Mouse (Mus musculus): ENCODE measurements around the gene Gpr146. TPM values are rescaled to one million over a fixed set of nuclear protein-coding genes. Genes with fewer than 3 reads are reported as not detected.

Gpr146 gene
- polyA plus RNA-seq, 1 experiment from 2014 or later: 13.4 TPM

- WGBS: 62% methylated on average over 12 of the region's 12 CpGs
- Histone ChIP-seq H3K4me2 (no peak overlapping the region), H3K36me3 (ENCODE audit: control insufficient read depth, insufficient read depth, low read length) (no peaks in the 10 kb centered on the region), H3K9me3 (ENCODE audit: control insufficient read depth, low read length) (no peaks in the 10 kb centered on the region), H3K4me3 (ENCODE audit: low read depth, low read length) (no peak overlapping the region), H3K27me3 (replicated peaks; ENCODE audit: control insufficient read depth, insufficient read depth, low read length) (no peaks in the 10 kb centered on the region), H3K9ac (ENCODE audit: low read depth, low read length) (no peak overlapping the region), H3K27ac (ENCODE audit: low read depth, low read length) (no peak overlapping the region), H3K4me1 (replicated peaks; ENCODE audit: control insufficient read depth, insufficient read depth, low read length) (peaks cover 5% of the 10 kb centered on the region)
- DNase-seq (ENCODE audit: low spot score) (no peak), ATAC-seq (replicated peaks; ENCODE audit: low FRiP score) (no peak)
Observed at GRCm38 (mm10) chr5:139429818-139430341, 52.4 kb downstream of the Gpr146 start.

- H3K27ac ChIP-seq (ENCODE audit: low read depth, low read length): no peak overlapping the region
- no peak overlapping the region for H3K4me3 ChIP-seq (ENCODE audit: low read depth, low read length)
- DNase-seq (ENCODE audit: low spot score): no peak
- no peaks in the 10 kb centered on the region for H3K27me3 ChIP-seq (replicated peaks; ENCODE audit: control insufficient read depth, insufficient read depth, low read length)
- no peaks in the 10 kb centered on the region for H3K36me3 ChIP-seq (ENCODE audit: control insufficient read depth, insufficient read depth, low read length)
- no peak for ATAC-seq (replicated peaks; ENCODE audit: low FRiP score)
- H3K4me2 ChIP-seq: no peak overlapping the region
- H3K9ac ChIP-seq (ENCODE audit: low read depth, low read length): no peak overlapping the region
- no peaks in the 10 kb centered on the region for H3K9me3 ChIP-seq (ENCODE audit: control insufficient read depth, low read length)
- WGBS: 82% methylated on average over 6 of the region's 6 CpGs
- H3K4me1 ChIP-seq (replicated peaks; ENCODE audit: control insufficient read depth, insufficient read depth, low read length): peaks cover 5% of the 10 kb centered on the region
Observed at GRCm38 (mm10) chr5:139432333-139432732, 54.8 kb downstream of the Gpr146 start.

GRCm38 (mm10) chr5:139432747-139433508 lies 55.4 kb downstream of the Gpr146 start:
- Histone ChIP-seq H3K4me1 (replicated peaks; ENCODE audit: control insufficient read depth, insufficient read depth, low read length) (peaks cover 5% of the 10 kb centered on the region), H3K27ac (ENCODE audit: low read depth, low read length) (no peak overlapping the region), H3K27me3 (replicated peaks; ENCODE audit: control insufficient read depth, insufficient read depth, low read length) (no peaks in the 10 kb centered on the region), H3K9me3 (ENCODE audit: control insufficient read depth, low read length) (no peaks in the 10 kb centered on the region), H3K36me3 (ENCODE audit: control insufficient read depth, insufficient read depth, low read length) (no peaks in the 10 kb centered on the region), H3K4me2 (no peak overlapping the region), H3K9ac (ENCODE audit: low read depth, low read length) (no peak overlapping the region), H3K4me3 (ENCODE audit: low read depth, low read length) (no peak overlapping the region)
- ATAC-seq (replicated peaks; ENCODE audit: low FRiP score) (no peak), DNase-seq (ENCODE audit: low spot score) (no peak)
- WGBS: 74% methylated on average over 7 of the region's 7 CpGs

GRCm38 (mm10) chr5:139433842-139434568 lies 56.5 kb downstream of the Gpr146 start:
- no peaks in the 10 kb centered on the region for H3K36me3 ChIP-seq (ENCODE audit: control insufficient read depth, insufficient read depth, low read length)
- 72% methylated on average over 9 of the region's 9 CpGs for WGBS
- no peak overlapping the region for H3K27ac ChIP-seq (ENCODE audit: low read depth, low read length)
- no peak for DNase-seq (ENCODE audit: low spot score)
- H3K4me3 ChIP-seq (ENCODE audit: low read depth, low read length): no peak overlapping the region
- H3K4me2 ChIP-seq: no peak overlapping the region
- ATAC-seq (replicated peaks; ENCODE audit: low FRiP score): no peak
- H3K4me1 ChIP-seq (replicated peaks; ENCODE audit: control insufficient read depth, insufficient read depth, low read length): peaks cover 5% of the 10 kb centered on the region
- H3K9me3 ChIP-seq (ENCODE audit: control insufficient read depth, low read length): no peaks in the 10 kb centered on the region
- no peak overlapping the region for H3K9ac ChIP-seq (ENCODE audit: low read depth, low read length)
- no peaks in the 10 kb centered on the region for H3K27me3 ChIP-seq (replicated peaks; ENCODE audit: control insufficient read depth, insufficient read depth, low read length)

GRCm38 (mm10) chr5:139434940-139435339 lies 57.4 kb downstream of the Gpr146 start:
- H3K9ac ChIP-seq (ENCODE audit: low read depth, low read length): no peak overlapping the region
- H3K4me2 ChIP-seq: no peak overlapping the region
- no peak overlapping the region for H3K4me3 ChIP-seq (ENCODE audit: low read depth, low read length)
- 72% methylated on average over 8 of the region's 8 CpGs for WGBS
- no peak for DNase-seq (ENCODE audit: low spot score)
- peaks cover 5% of the 10 kb centered on the region for H3K4me1 ChIP-seq (replicated peaks; ENCODE audit: control insufficient read depth, insufficient read depth, low read length)
- H3K36me3 ChIP-seq (ENCODE audit: control insufficient read depth, insufficient read depth, low read length): no peaks in the 10 kb centered on the region
- no peak overlapping the region for H3K27ac ChIP-seq (ENCODE audit: low read depth, low read length)
- H3K27me3 ChIP-seq (replicated peaks; ENCODE audit: control insufficient read depth, insufficient read depth, low read length): no peaks in the 10 kb centered on the region
- H3K9me3 ChIP-seq (ENCODE audit: control insufficient read depth, low read length): no peaks in the 10 kb centered on the region
- no peak for ATAC-seq (replicated peaks; ENCODE audit: low FRiP score)

- no peak overlapping the region for H3K9ac ChIP-seq (ENCODE audit: low read depth, low read length)
- peaks cover 5% of the 10 kb centered on the region for H3K4me1 ChIP-seq (replicated peaks; ENCODE audit: control insufficient read depth, insufficient read depth, low read length)
- 84% methylated on average over 4 of the region's 4 CpGs for WGBS
- no peak overlapping the region for H3K4me2 ChIP-seq
- H3K36me3 ChIP-seq (ENCODE audit: control insufficient read depth, insufficient read depth, low read length): no peaks in the 10 kb centered on the region
- H3K4me3 ChIP-seq (ENCODE audit: low read depth, low read length): no peak overlapping the region
- no peaks in the 10 kb centered on the region for H3K27me3 ChIP-seq (replicated peaks; ENCODE audit: control insufficient read depth, insufficient read depth, low read length)
- H3K9me3 ChIP-seq (ENCODE audit: control insufficient read depth, low read length): no peaks in the 10 kb centered on the region
- no peak overlapping the region for H3K27ac ChIP-seq (ENCODE audit: low read depth, low read length)
- DNase-seq (ENCODE audit: low spot score) (no peak), ATAC-seq (replicated peaks; ENCODE audit: low FRiP score) (no peak)
Observed at GRCm38 (mm10) chr5:139437769-139438168, 60.3 kb downstream of the Gpr146 start.

GRCm38 (mm10) chr5:139438440-139438839 lies 60.9 kb downstream of the Gpr146 start:
- H3K4me2 ChIP-seq: no peak overlapping the region
- peaks cover 5% of the 10 kb centered on the region for H3K4me1 ChIP-seq (replicated peaks; ENCODE audit: control insufficient read depth, insufficient read depth, low read length)
- ATAC-seq (replicated peaks; ENCODE audit: low FRiP score) (no peak), DNase-seq (ENCODE audit: low spot score) (no peak)
- no peaks in the 10 kb centered on the region for H3K36me3 ChIP-seq (ENCODE audit: control insufficient read depth, insufficient read depth, low read length)
- WGBS: 91% methylated on average over 12 of the region's 12 CpGs
- H3K9ac ChIP-seq (ENCODE audit: low read depth, low read length): no peak overlapping the region
- H3K4me3 ChIP-seq (ENCODE audit: low read depth, low read length): no peak overlapping the region
- no peak overlapping the region for H3K27ac ChIP-seq (ENCODE audit: low read depth, low read length)
- H3K27me3 ChIP-seq (replicated peaks; ENCODE audit: control insufficient read depth, insufficient read depth, low read length): no peaks in the 10 kb centered on the region
- no peaks in the 10 kb centered on the region for H3K9me3 ChIP-seq (ENCODE audit: control insufficient read depth, low read length)

GRCm38 (mm10) chr5:139440451-139440850 lies 63.0 kb downstream of the Gpr146 start:
- WGBS: 83% methylated on average over 5 of the region's 5 CpGs
- Histone ChIP-seq H3K9me3 (ENCODE audit: control insufficient read depth, low read length) (no peaks in the 10 kb centered on the region), H3K36me3 (ENCODE audit: control insufficient read depth, insufficient read depth, low read length) (no peaks in the 10 kb centered on the region), H3K4me2 (no peak overlapping the region), H3K9ac (ENCODE audit: low read depth, low read length) (no peak overlapping the region), H3K4me1 (replicated peaks; ENCODE audit: control insufficient read depth, insufficient read depth, low read length) (no peaks in the 10 kb centered on the region), H3K27ac (ENCODE audit: low read depth, low read length) (no peak overlapping the region), H3K27me3 (replicated peaks; ENCODE audit: control insufficient read depth, insufficient read depth, low read length) (no peaks in the 10 kb centered on the region), H3K4me3 (ENCODE audit: low read depth, low read length) (no peak overlapping the region)
- no peak for ATAC-seq (replicated peaks; ENCODE audit: low FRiP score)
- DNase-seq (ENCODE audit: low spot score): no peak
